8 mouse cellular contexts compared by ENCODE assay signal in the genomic region with DNA sequence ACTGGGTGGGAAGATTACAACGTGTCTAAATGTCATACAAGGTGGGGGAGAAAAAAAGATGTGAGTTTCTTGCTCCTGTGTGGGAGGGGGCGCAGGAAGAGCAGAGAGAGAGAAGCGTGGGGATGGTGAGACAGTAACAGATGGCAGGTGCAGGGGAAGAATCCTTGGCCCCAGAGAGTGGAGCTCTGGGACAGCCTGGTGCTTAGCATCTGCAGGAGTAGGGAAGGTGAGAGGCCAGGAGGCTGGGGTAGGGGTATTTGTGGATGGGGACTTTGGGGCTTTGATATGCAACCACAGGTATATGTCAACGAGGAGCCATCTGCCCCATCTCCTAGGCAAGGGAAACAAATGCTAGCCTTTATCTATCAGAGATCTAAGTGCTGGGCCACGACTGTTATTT. TPM values are rescaled to one million over a fixed set of nuclear protein-coding genes. Genes with fewer than 3 reads are reported as not detected.
DNase-seq lines count a peak whose midpoint lies in the region; ATAC-seq lines count a peak whose summit lies in the region.

No protein-coding gene starts in this region.

- no peak for DNase-seq in heart, postnatal 10 days
- peak; percentile 13 for DNase-seq in brain, adult 2 months (ENCODE audit: low read depth, low spot score)
- peak; percentile 7 for DNase-seq in heart, postnatal 4 days
- no peak for DNase-seq in midbrain, embryonic 14.5 days
- no peak for DNase-seq in adrenal gland, adult 18-20 months (ENCODE audit: low spot score in 2 of 2)
- DNase-seq in ovary, postnatal 10 days (ENCODE audit: low spot score), result no peak
- DNase-seq in gastrocnemius, postnatal 25 days, result no peak

- ATAC-seq in heart, embryonic 12.5 days (ENCODE audit: insufficient number of reproducible peaks, low FRiP score), result no peak
- no peak for ATAC-seq in midbrain, embryonic 14.5 days (ENCODE audit: low FRiP score, low TSS enrichment)

- peak overlapping the region; percentile 90 for H3K27ac ChIP-seq in heart, embryonic 12.5 days (ENCODE audit: poor library complexity, severe bottlenecking)
- peak overlapping the region; percentile 61 for H3K27ac ChIP-seq in midbrain, embryonic 14.5 days (replicated peaks; ENCODE audit: low read depth, low read length)

- WGBS in heart, embryonic 12.5 days, result 65% methylated on average over 5 of the region's 5 CpGs
- WGBS in midbrain, embryonic 14.5 days, result 83% methylated on average over 5 of the region's 5 CpGs

- H3K9me3 ChIP-seq in heart, embryonic 12.5 days (replicated peaks), result no peaks in the 10 kb centered on the region
- H3K9me3 ChIP-seq in midbrain, embryonic 14.5 days (ENCODE audit: control insufficient read depth, low read length), result no peaks in the 10 kb centered on the region

- H3K4me3 ChIP-seq in heart, embryonic 12.5 days, result no peak overlapping the region
- no peak overlapping the region for H3K4me3 ChIP-seq in midbrain, embryonic 14.5 days (replicated peaks; ENCODE audit: low read depth, low read length)

- no peak overlapping the region for H3K9ac ChIP-seq in heart, embryonic 12.5 days
- H3K9ac ChIP-seq in midbrain, embryonic 14.5 days (replicated peaks; ENCODE audit: low read length), result no peak overlapping the region

- peaks cover 6% of the 10 kb centered on the region; the same call in 1 of the 2 replicates for H3K4me1 ChIP-seq in heart, embryonic 12.5 days (replicated peaks)
- H3K4me1 ChIP-seq in midbrain, embryonic 14.5 days (ENCODE audit: control insufficient read depth, insufficient read depth, low read length), result 0 out of 2 replicates have a peak, but pooled peaks cover 8% of the 10 kb centered on the region

- H3K27me3 ChIP-seq in heart, embryonic 12.5 days (replicated peaks), result no peaks in the 10 kb centered on the region
- no peaks in the 10 kb centered on the region for H3K27me3 ChIP-seq in midbrain, embryonic 14.5 days (ENCODE audit: control insufficient read depth, insufficient read depth, low read length)

- H3K4me2 ChIP-seq in heart, embryonic 12.5 days, result no peak overlapping the region
- H3K4me2 ChIP-seq in midbrain, embryonic 14.5 days (ENCODE audit: low read length), result peak overlapping the region; percentile 42; the same call in 1 of the 2 replicates

- intact Hi-C loops in heart, postnatal 10 days (cut with DNase I), result loop anchor here (2.0 kb wide), 1 partner anchor 108 kb away; a partner anchor contains a TSS

- 0 out of 2 replicates have a peak, but pooled peaks cover 2% of the 10 kb centered on the region for H3K36me3 ChIP-seq in heart, embryonic 12.5 days
- H3K36me3 ChIP-seq in midbrain, embryonic 14.5 days (ENCODE audit: control insufficient read depth, insufficient read depth, low read length), result peaks cover 3% of the 10 kb centered on the region; the same call in 1 of the 2 replicates

RNA-seq across cellular contexts. Expression of a gene that starts 26.4 kb away (rescaled TPM):
- polyA plus RNA-seq in heart, embryonic 12.5 days (2016; fragmentation: Nextera tagmentation; extraction: Ambion mirVana), result 20.8 and 24.8 TPM in 2 replicates
- 10 to 100 TPM; 19.8 to 21.6 TPM for total RNA-seq in heart, postnatal 10 days (2021)
- 10 to 100 TPM; 17.4 to 21.1 TPM for total RNA-seq in heart, postnatal 4 days (2021)
- polyA plus RNA-seq in midbrain, embryonic 14.5 days (2014; fragmentation: Nextera tagmentation; extraction: Ambion mirVana), result 59.6 and 70.9 TPM in 2 replicates
- total RNA-seq in adrenal gland, adult 18-20 months (2021), result 10 to 100 TPM; 12.7 to 17.5 TPM
- total RNA-seq in gastrocnemius, postnatal 25 days (2021), result 10 to 100 TPM; 11.5 to 12.9 TPM

RNA-seq across cellular contexts. Expression of a gene that starts 36.9 kb away (rescaled TPM):
- polyA plus RNA-seq in heart, embryonic 12.5 days (2016; fragmentation: Nextera tagmentation; extraction: Ambion mirVana), result 23.0 and 24.3 TPM in 2 replicates
- total RNA-seq in heart, postnatal 10 days (2021), result 10 to 100 TPM; 11.7 to 12.5 TPM
- total RNA-seq in heart, postnatal 4 days (2021), result 10 to 100 TPM; 12.5 to 13.5 TPM
- polyA plus RNA-seq in midbrain, embryonic 14.5 days (2014; fragmentation: Nextera tagmentation; extraction: Ambion mirVana), result 23.8 and 24.0 TPM in 2 replicates
- total RNA-seq in adrenal gland, adult 18-20 months (2021), result 10 to 100 TPM; 23.9 to 24.0 TPM
- 1 to 10 TPM; 7.7 to 9.3 TPM for total RNA-seq in gastrocnemius, postnatal 25 days (2021)

RNA-seq across cellular contexts. Expression of a gene that starts 45.0 kb away (rescaled TPM):
- polyA plus RNA-seq in heart, embryonic 12.5 days (2016; fragmentation: Nextera tagmentation; extraction: Ambion mirVana), result 177 and 180 TPM in 2 replicates
- total RNA-seq in heart, postnatal 10 days (2021), result 10 to 100 TPM; 63.5 to 65.0 TPM
- total RNA-seq in heart, postnatal 4 days (2021), result 10 to 100 TPM; 73.1 to 74.5 TPM
- 212 and 241 TPM in 2 replicates for polyA plus RNA-seq in midbrain, embryonic 14.5 days (2014; fragmentation: Nextera tagmentation; extraction: Ambion mirVana)
- 100 to 1,000 TPM; 110 to 123 TPM for total RNA-seq in adrenal gland, adult 18-20 months (2021)
- 10 to 100 TPM; 47.0 to 50.1 TPM for total RNA-seq in gastrocnemius, postnatal 25 days (2021)

Comparison
In these comparisons a context has a peak if more than half of its experiments do, and no peak if none do; other contexts are left out.
1. DNase-seq: peak in brain, adult 2 months (single experiment) and heart, postnatal 4 days (single experiment); none in heart, postnatal 10 days (0 of 2), midbrain, embryonic 14.5 days (single experiment), adrenal gland, adult 18-20 months (0 of 2), ovary, postnatal 10 days (single experiment) and gastrocnemius, postnatal 25 days (single experiment).